ENCODE assay signal across 9 mouse cellular contexts in the genomic region with DNA sequence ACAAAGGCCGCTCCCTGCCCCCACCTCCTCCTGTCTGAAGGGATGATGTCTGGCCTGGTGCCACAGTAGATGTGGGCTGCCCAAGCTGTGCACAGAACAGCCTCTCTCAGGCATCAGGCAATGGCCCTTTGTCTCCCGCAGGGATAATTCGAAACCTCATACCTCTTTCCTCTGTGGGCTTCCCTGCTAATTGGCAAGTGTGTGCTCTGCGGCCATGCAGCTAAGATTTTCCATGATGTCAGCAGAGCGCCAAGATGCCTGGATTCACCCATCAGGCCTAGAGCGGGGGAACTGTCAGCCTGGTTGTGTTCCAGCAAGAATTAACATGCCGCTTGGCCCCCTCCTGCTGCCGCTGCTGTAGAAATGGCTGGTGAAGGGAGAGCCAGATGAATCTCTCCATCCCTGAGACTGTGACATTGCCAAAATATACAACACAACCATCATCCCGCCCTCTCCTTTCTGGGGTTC. TPM values are rescaled to one million over a fixed set of nuclear protein-coding genes. Genes with fewer than 3 reads are reported as not detected.
DNase-seq lines count a peak whose midpoint lies in the region; ATAC-seq and TF ChIP-seq lines count a peak whose summit lies in the region.
"Had no signal": no experiment of that assay in that cellular context is flagged by ENCODE, and none has a peak within 500 bp of the region (broad histone marks: within the 10 kb centered on the region; RNA-seq: fewer than 3 reads in every experiment).

No protein-coding gene starts in this region.

- peak overlapping the region; percentile 49 for H3K4me3 ChIP-seq in cortical plate, adult 2 months (ENCODE audit: insufficient read depth, low read length)
- H3K4me3 ChIP-seq in heart, embryonic 14.5 days (ENCODE audit: control insufficient read depth in 1 of 2, insufficient read depth in 1 of 2, low read depth in 1 of 2, low read length in 2 of 2) = no peak overlapping the region
- H3K4me3 ChIP-seq in left cerebral cortex, adult 2 months = peak overlapping the region; percentile 38
- H3K4me3 ChIP-seq: liver, embryonic 15.5 days had no signal

- no peaks in the 10 kb centered on the region for H3K9me3 ChIP-seq in heart, embryonic 14.5 days (ENCODE audit: control insufficient read depth, low read length)
- H3K9me3 ChIP-seq: liver, embryonic 15.5 days had no signal

- DNase-seq in layer of hippocampus, adult 11-12 months (ENCODE audit: low spot score) = peak; percentile 73
- DNase-seq in layer of hippocampus, adult 9-10 months (ENCODE audit: low spot score) = no peak
- DNase-seq in left cerebral cortex, adult 2 months (ENCODE audit: extremely low spot score in 1 of 2, low spot score in 2 of 2) = peak; percentile 66 to 69
- peak; percentile 83 for DNase-seq in retina, embryonic 14.5 days (ENCODE audit: low spot score)
- DNase-seq in kidney, adult 9 months = no peak

- TF ChIP-seq CTCF in cortical plate, adult 2 months (IDR thresholded peaks at IDR 0.05; ENCODE audit: extremely low read depth, insufficient read depth, low read length) = no peak
- TF ChIP-seq CTCF in left cerebral cortex, adult 2 months (IDR thresholded peaks at IDR 0.05) = no peak

- peaks cover 6% of the 10 kb centered on the region; the same call in 1 of the 2 replicates for H3K4me1 ChIP-seq in cortical plate, adult 2 months (ENCODE audit: control insufficient read depth, insufficient read depth, low read length)
- peaks cover 8 to 9% of the 10 kb centered on the region in 2 experiments; a peak in 3 of 4 replicates for H3K4me1 ChIP-seq in heart, embryonic 14.5 days (ENCODE audit: control insufficient read depth in 2 of 2, insufficient read depth in 2 of 2, low read length in 2 of 2)
- H3K4me1 ChIP-seq: liver, embryonic 15.5 days had no signal

- peaks cover 21% of the 10 kb centered on the region for H3K27me3 ChIP-seq in heart, embryonic 14.5 days (ENCODE audit: control insufficient read depth, insufficient read depth, low read length)

- TF ChIP-seq POLR2A in cortical plate, adult 2 months (IDR thresholded peaks at IDR 0.05; ENCODE audit: extremely low read depth, insufficient read depth, low read length) = peak; percentile 43; the same call in 1 of the 2 replicates

- H3K4me2 ChIP-seq in heart, embryonic 14.5 days (ENCODE audit: low read length) = peak overlapping the region; percentile 25
- H3K4me2 ChIP-seq: liver, embryonic 15.5 days had no signal

- intact Hi-C loops in left cerebral cortex, adult 2 months (cut with DNase I) = loop anchor here (1.0 to 5.0 kb wide), 3 partner anchors 26 to 236 kb away; a partner anchor contains a TSS

- ATAC-seq in heart, embryonic 14.5 days (ENCODE audit: insufficient number of reproducible peaks, insufficient read depth, low FRiP score, low read depth) = no peak
- ATAC-seq in erythroblast, adult 5-6 weeks (replicated peaks; ENCODE audit: low FRiP score, poor library complexity, severe bottlenecking) = no peak

- H3K27ac ChIP-seq in cortical plate, adult 2 months (ENCODE audit: insufficient read depth, low read length) = peak overlapping the region; percentile 32
- no peak overlapping the region for H3K27ac ChIP-seq in heart, embryonic 14.5 days (replicated peaks in 1 of 2; ENCODE audit: control insufficient read depth in 1 of 2, insufficient read depth in 1 of 2, low read depth in 2 of 2, low read length in 2 of 2)
- peak overlapping the region; percentile 92 for H3K27ac ChIP-seq in left cerebral cortex, adult 2 months
- H3K27ac ChIP-seq: liver, embryonic 15.5 days had no signal

- 12% methylated on average over 9 of the region's 9 CpGs for WGBS in heart, embryonic 14.5 days

- peak overlapping the region; percentile 34; the same call in 1 of the 2 replicates for H3K9ac ChIP-seq in heart, embryonic 14.5 days (ENCODE audit: low read length)
- H3K9ac ChIP-seq: liver, embryonic 15.5 days had no signal

- no peaks in the 10 kb centered on the region for H3K36me3 ChIP-seq in heart, embryonic 14.5 days (ENCODE audit: control insufficient read depth, insufficient read depth, low read length)
- H3K36me3 ChIP-seq: liver, embryonic 15.5 days had no signal

RNA-seq across cellular contexts. Expression of a gene that starts 25.7 kb away (rescaled TPM):
- 46.9 and 54.7 TPM in 2 replicates for polyA plus RNA-seq in cortical plate, adult 2 months (2012; rRNA removed)
- 8.7 and 8.9 TPM in 2 replicates for polyA plus RNA-seq in heart, embryonic 14.5 days (2014; fragmentation: Nextera tagmentation; extraction: Ambion mirVana)
- 10 to 100 TPM; 58.5 to 62.9 TPM for total RNA-seq in left cerebral cortex, adult 2 months (2021)
- total RNA-seq in erythroblast, adult 5-6 weeks (2015; ENCODE audit: low replicate concordance) = 5.6 and 6.9 TPM in 2 replicates
- 6.3 and 9.5 TPM in 2 replicates for total RNA-seq in erythroblast, adult 5-6 weeks (2017; ENCODE audit: low replicate concordance)

Comparison
In these comparisons a context has a peak if more than half of its experiments do, and no peak if none do; other contexts are left out.
1. DNase-seq: peak in layer of hippocampus, adult 11-12 months (single experiment), left cerebral cortex, adult 2 months (2 of 2) and retina, embryonic 14.5 days (single experiment); none in layer of hippocampus, adult 9-10 months (single experiment) and kidney, adult 9 months (single experiment).
2. H3K27ac ChIP-seq: peak in cortical plate, adult 2 months (single experiment) and left cerebral cortex, adult 2 months (single experiment); none in heart, embryonic 14.5 days (0 of 2).
3. H3K4me3 ChIP-seq: peak in cortical plate, adult 2 months (single experiment) and left cerebral cortex, adult 2 months (single experiment); none in heart, embryonic 14.5 days (0 of 2).
4. RNA of a gene that starts 25.7 kb away (total RNA-seq): 58.5 to 62.9 TPM in left cerebral cortex, adult 2 months; 5.6 to 9.5 TPM in erythroblast, adult 5-6 weeks; every median in the first group is over 4 times any median in the second.